In the genomic region with DNA sequence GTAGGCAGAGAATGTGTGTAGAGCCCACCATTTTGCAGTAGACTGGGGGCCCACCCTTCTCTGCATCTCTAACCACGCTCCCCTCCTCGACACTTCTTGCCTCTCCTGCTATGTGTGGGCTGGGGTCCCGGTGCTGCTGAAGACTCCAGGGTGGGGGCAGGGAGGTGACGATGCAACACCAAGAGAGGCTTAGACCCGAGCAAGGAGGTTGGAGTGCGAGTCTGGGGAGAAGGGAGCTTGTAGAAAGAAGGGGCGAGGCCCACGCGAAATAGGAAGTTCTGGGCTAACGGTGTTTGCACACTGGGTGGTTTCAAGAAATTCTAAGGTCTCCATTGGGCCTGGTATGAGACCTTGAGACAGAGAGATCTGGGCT, we compare ENCODE assay signal across 8 mouse cellular contexts. TPM values are rescaled to one million over a fixed set of nuclear protein-coding genes. Genes with fewer than 3 reads are reported as not detected.
DNase-seq lines count a peak whose midpoint lies in the region; ATAC-seq lines count a peak whose summit lies in the region.

No protein-coding gene starts in this region.

- H3K4me3 ChIP-seq in hindbrain, embryonic 11.5 days (ENCODE audit: low read depth, low read length), result peak overlapping the region; percentile 68
- peak overlapping the region; percentile 79 for H3K4me3 ChIP-seq in lung, embryonic 15.5 days

- H3K4me1 ChIP-seq in hindbrain, embryonic 11.5 days (replicated peaks; ENCODE audit: control insufficient read depth, insufficient read depth, low read length), result 0 out of 2 replicates have a peak, but pooled peaks cover 9% of the 10 kb centered on the region
- peaks cover 34% of the 10 kb centered on the region for H3K4me1 ChIP-seq in lung, embryonic 15.5 days

- peak overlapping the region; percentile 72 for H3K4me2 ChIP-seq in hindbrain, embryonic 11.5 days (replicated peaks; ENCODE audit: low read depth, low read length)
- peak overlapping the region; percentile 90 for H3K4me2 ChIP-seq in lung, embryonic 15.5 days

- WGBS in hindbrain, embryonic 11.5 days, result 2% methylated on average over 10 of the region's 10 CpGs
- WGBS in lung, embryonic 15.5 days, result 0% methylated on average over 10 of the region's 10 CpGs

- H3K36me3 ChIP-seq in hindbrain, embryonic 11.5 days (ENCODE audit: control insufficient read depth, insufficient read depth, low read length), result no peaks in the 10 kb centered on the region
- no peaks in the 10 kb centered on the region for H3K36me3 ChIP-seq in lung, embryonic 15.5 days

- H3K27ac ChIP-seq in hindbrain, embryonic 11.5 days (ENCODE audit: low read depth, low read length), result peak overlapping the region; percentile 82; the same call in 1 of the 2 replicates
- peak overlapping the region; percentile 94 for H3K27ac ChIP-seq in lung, embryonic 15.5 days

- DNase-seq in cerebellum, adult 8-10 months, result no peak
- peak; percentile 25 for DNase-seq in urinary bladder, postnatal 14 days (ENCODE audit: low spot score)
- DNase-seq in urinary bladder, postnatal 36 days (ENCODE audit: low spot score in 2 of 2), result no peak
- no peak for DNase-seq in hindbrain, embryonic 11.5 days (ENCODE audit: low spot score)
- DNase-seq in spleen, postnatal 4 days (ENCODE audit: low spot score in 2 of 2), result peak; percentile 50 to 77
- no peak for DNase-seq in layer of hippocampus, postnatal 36 days

- H3K27me3 ChIP-seq in hindbrain, embryonic 11.5 days (ENCODE audit: control insufficient read depth, insufficient read depth, low read length), result no peaks in the 10 kb centered on the region
- H3K27me3 ChIP-seq in lung, embryonic 15.5 days, result no peaks in the 10 kb centered on the region

- H3K9me3 ChIP-seq in hindbrain, embryonic 11.5 days (ENCODE audit: control insufficient read depth, low read length), result no peaks in the 10 kb centered on the region
- no peaks in the 10 kb centered on the region for H3K9me3 ChIP-seq in lung, embryonic 15.5 days

- 0 out of 2 replicates have a peak, but pooled peaks have one; percentile 9 for ATAC-seq in cerebellum, adult (ENCODE audit: insufficient number of reproducible peaks, low FRiP score, low TSS enrichment)
- ATAC-seq in hindbrain, embryonic 11.5 days (ENCODE audit: low FRiP score), result peak; percentile 20; the same call in 1 of the 2 replicates
- peak; percentile 8; the same call in 1 of the 2 replicates for ATAC-seq in lung, embryonic 15.5 days (ENCODE audit: borderline replicate concordance, extremely low read depth, low FRiP score, low TSS enrichment)

- peak overlapping the region; percentile 91 for H3K9ac ChIP-seq in hindbrain, embryonic 11.5 days (ENCODE audit: low read depth, low read length)
- H3K9ac ChIP-seq in lung, embryonic 15.5 days, result peak overlapping the region; percentile 78

RNA-seq across cellular contexts. Expression of a gene that starts 1.6 kb away (rescaled TPM):
- polyA plus RNA-seq in hindbrain, embryonic 11.5 days (2014; fragmentation: Nextera tagmentation; extraction: Ambion mirVana), result 65.8 and 131 TPM in 2 replicates
- polyA plus RNA-seq in lung, embryonic 15.5 days (2015; fragmentation: Nextera tagmentation; extraction: Ambion mirVana), result 281 and 289 TPM in 2 replicates
- 100 to 1,000 TPM; 147 to 168 TPM for total RNA-seq in layer of hippocampus, postnatal 36 days (2021)

RNA-seq across cellular contexts. Expression of a gene that starts 58.5 kb away (rescaled TPM):
- 1.2 and 2.9 TPM in 2 replicates for polyA plus RNA-seq in hindbrain, embryonic 11.5 days (2014; fragmentation: Nextera tagmentation; extraction: Ambion mirVana)
- 7.1 and 8.9 TPM in 2 replicates for polyA plus RNA-seq in lung, embryonic 15.5 days (2015; fragmentation: Nextera tagmentation; extraction: Ambion mirVana)
- 10 to 100 TPM; 41.8 to 60.0 TPM for total RNA-seq in layer of hippocampus, postnatal 36 days (2021)

Comparison
In these comparisons a context has a peak if more than half of its experiments do, and no peak if none do; other contexts are left out.
1. DNase-seq: peak in urinary bladder, postnatal 14 days (single experiment) and spleen, postnatal 4 days (2 of 2); none in cerebellum, adult 8-10 months (single experiment), urinary bladder, postnatal 36 days (0 of 2), hindbrain, embryonic 11.5 days (single experiment) and layer of hippocampus, postnatal 36 days (0 of 2).
2. Peak in every context shown above with its lines, with median percentiles within 50 percentile points of each other: ATAC-seq.